Mouse (Mus musculus) lung, postnatal 0 days (tissue): ENCODE measurements around the gene Adamts16.

Source experiments
- CTCF ChIP-seq: IDR thresholded peaks from 2 replicates; pipeline ENCODE4 v1.5.1; 2016; ENCODE audit warnings: antibody characterized with exemption, mild to moderate bottlenecking
- EP300 ChIP-seq: IDR thresholded peaks from 2 replicates; pipeline ENCODE4 v1.6.1; 2016; ENCODE audit warnings: antibody characterized with exemption, mild to moderate bottlenecking, control low read depth

- no peak for TF ChIP-seq CTCF
- no peak for TF ChIP-seq EP300
Measured at GRCm38 (mm10) chr13:70853601-70854000, 12.0 kb upstream of the Adamts16 start.
